Mouse (Mus musculus) lung, postnatal 0 days (tissue): ENCODE results near the gene Clic6.

Source experiments
- CTCF ChIP-seq: IDR thresholded peaks from 2 replicates; pipeline ENCODE4 v1.5.1; 2016; ENCODE audit warnings: antibody characterized with exemption, mild to moderate bottlenecking
- EP300 ChIP-seq: IDR thresholded peaks from 2 replicates; pipeline ENCODE4 v1.6.1; 2016; ENCODE audit warnings: antibody characterized with exemption, mild to moderate bottlenecking, control low read depth

GRCm38 (mm10) chr16:92443644-92444113, 41.9 kb upstream of the Clic6 start:
- TF ChIP-seq EP300 = peak; percentile 82
- peak; percentile 56 for TF ChIP-seq CTCF
